Mouse (Mus musculus) gastrocnemius, adult 18-20 months (tissue): ENCODE results near the gene Rtcb. TPM values are rescaled to one million over a fixed set of nuclear protein-coding genes. Genes with fewer than 3 reads are reported as not detected.
A peak's percentile ranks its signal among the peaks of the same experiment; 100 is the strongest.

ENCODE experiments used
- DNase-seq: peaks from one replicate; pipeline ENCODE4 v3.0.0; 2021; ENCODE audit warnings: low spot score
- total RNA-seq, 2 experiments: library from RNA; stranded (reverse); gene quantifications; 2 replicates each; pipeline ENCODE4 v1.2.3; 2021

The Rtcb gene
- total RNA-seq, 2 experiments from 2014 or later = 43.0 to 47.5 TPM

DNA sequence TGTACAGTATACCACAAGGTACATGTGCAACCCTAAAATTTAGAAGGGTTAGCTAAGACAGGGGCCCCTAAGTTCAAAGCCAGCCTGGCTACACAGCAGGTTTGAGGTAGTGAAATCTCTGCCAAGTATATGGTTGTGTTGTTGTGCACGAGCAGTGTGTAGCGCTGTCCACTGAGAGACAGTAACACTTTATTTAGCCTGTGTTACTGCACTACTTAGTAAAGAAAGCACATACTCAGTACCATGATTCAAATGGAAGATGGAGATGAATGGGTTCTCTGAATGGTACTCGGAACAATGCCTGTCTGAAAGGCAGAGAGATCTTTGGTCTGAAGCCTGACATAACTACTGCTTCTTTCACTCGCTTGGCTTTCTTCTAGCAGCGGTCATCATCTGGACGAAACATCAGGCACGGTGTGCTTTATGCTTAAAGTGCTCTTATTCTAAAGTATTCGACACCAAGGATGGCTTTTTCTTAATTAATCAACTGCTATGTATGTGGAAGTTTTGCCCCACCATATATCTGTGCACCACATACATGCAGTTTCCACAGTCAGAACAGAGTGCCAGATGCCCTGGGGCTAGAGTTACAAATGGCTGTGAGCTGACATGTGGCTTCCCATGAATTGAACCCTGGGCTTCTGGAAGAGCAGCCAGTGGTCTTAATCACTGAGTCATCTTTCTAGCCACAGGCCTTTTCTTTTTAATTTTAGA, 9.0 kb downstream of the Rtcb start:
- DNase-seq = no peak

DNA sequence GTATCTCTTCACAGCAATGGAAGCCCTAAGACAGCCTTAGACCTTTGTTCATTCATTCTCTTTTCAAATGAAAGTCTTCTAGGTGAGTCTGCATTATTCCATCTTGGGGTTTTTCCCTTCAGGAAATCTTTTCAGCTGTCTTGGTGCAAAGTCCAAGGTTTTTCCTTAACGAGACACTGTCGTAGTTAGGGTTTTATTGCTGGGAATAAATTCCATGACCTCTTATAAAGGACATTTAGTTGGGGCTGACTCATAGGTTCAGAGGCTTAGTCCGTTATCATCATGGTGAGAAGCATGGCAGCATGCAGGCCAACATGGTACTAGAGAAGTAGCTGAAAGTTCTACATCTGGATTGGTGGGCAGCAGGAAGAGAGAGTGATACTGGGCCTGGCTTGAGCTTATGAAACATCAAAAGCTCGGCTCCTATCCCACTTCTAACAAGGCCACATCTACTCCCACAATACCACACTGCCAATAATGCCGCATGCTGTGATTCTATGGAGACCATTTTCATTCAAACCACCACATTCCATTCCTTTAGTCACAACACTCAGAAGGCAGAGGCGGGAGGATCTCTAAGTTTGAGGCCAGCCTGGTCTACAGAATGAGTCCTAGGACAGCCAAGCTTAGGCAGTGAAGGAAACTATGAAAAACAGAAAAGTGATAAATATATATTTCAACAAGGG, 21.2 kb downstream of the Rtcb start:
- DNase-seq = no peak

DNA sequence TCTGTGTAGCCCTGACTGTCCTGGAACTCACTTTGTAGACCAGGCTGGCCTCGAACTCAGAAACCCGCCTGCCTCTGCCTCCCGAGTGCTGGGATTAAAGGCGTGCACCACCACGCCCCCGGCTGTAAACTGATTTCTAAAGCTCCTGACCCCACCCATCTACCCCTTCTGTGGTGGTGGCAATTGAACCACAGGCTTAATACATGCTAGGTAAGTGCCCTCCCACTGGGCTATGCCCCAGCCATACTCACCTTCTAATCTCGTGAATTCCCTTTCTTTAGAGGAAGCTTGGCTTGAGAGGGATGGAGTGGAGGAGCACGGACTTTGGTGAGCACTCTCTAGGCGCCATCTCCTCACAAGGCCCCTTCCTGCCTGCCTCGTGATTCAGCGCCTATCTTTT, 27.7 kb downstream of the Rtcb start:
- no peak for DNase-seq

DNA sequence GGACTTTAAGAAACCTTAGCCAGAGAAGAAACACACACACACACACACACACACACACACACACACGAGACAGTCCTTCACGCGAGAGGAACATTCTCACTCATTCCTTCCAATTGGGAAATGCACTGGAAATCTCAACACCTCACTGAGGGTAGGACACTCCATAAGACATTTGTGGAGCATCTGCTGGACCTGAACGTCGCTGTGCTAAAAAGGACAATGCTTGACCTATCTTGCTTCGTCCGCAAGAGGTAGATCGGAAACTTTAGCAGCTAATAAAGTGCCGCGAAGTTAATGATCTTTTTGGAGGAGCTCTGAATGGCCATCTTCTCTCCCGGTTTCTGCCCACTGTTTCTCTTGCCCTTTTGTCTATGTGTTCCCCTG, 28.4 kb downstream of the Rtcb start:
- DNase-seq = no peak

DNA sequence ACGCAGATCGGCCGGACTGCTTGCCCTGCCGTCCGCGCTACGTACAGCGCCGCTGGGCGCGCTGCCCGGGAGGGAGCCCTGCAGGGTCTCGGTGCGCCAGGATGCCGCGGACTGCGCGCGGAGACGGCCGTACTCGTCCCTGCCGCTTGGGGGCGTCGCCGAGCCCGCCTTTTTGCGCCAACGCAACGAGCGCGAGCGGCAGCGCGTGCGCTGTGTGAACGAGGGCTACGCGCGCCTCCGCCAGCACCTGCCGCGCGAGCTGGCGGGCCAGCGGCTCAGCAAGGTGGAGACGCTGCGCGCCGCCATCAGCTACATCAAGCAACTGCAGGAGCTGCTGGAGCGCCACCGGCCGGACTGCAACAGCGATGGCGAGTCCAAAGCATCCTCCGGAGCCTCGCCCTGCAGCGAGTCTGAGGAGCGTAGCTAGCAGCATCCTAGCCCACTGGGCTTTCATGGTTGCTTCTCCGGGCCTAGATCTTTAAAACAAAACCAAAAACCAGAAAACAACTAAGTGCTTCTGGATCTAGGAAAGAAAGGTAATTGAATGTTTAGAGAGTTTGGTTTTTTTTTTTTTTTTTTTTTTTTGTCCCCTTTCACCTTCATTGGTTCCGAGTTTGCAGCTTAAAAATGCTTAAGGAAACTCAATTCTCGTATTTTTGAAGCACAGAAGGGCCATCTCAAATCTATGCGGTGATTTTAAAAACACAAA, 29.0 kb downstream of the Rtcb start:
- peak; percentile 9 for DNase-seq

DNA sequence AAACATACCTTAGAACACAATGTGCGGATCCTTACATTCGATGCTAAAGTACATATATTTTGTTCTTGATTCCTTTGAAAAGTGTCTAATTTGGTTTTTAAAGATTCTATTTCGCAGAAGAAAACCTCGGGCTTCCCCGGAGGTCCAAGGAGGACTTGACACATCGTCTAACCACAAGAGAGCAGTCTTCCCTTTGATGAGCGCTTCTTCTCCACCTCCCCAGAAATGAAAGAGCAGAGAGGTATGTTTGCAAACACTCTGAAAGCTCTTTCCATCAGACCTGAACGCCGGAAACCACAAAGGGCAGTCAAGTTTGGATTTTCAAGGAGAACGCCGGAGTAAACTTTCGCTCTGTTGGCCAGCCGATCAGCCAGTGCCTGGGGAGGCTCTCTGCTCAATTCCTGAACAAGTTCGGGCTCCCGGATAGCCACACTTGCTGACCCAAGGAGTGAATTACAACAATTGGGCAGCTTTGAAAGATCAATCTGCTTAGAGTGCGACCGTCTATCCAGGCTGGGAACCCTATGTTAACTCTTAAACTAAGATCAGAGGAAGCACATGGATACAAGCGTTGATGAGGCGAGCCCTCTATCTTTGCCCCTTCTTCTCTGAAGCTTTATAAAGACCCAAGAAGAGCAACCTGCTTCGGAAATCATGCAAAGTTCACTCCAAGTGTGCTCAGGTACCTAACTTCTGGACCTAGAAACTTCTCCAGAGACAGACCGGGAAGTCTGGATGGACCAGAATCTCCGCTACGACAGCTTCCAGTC, 29.8 kb downstream of the Rtcb start, which contains the start of gene Ascl4:
Ascl4 (plus strand) TSS at position 6 of the 770 bp plus-strand sequence.
- DNase-seq = no peak

DNA sequence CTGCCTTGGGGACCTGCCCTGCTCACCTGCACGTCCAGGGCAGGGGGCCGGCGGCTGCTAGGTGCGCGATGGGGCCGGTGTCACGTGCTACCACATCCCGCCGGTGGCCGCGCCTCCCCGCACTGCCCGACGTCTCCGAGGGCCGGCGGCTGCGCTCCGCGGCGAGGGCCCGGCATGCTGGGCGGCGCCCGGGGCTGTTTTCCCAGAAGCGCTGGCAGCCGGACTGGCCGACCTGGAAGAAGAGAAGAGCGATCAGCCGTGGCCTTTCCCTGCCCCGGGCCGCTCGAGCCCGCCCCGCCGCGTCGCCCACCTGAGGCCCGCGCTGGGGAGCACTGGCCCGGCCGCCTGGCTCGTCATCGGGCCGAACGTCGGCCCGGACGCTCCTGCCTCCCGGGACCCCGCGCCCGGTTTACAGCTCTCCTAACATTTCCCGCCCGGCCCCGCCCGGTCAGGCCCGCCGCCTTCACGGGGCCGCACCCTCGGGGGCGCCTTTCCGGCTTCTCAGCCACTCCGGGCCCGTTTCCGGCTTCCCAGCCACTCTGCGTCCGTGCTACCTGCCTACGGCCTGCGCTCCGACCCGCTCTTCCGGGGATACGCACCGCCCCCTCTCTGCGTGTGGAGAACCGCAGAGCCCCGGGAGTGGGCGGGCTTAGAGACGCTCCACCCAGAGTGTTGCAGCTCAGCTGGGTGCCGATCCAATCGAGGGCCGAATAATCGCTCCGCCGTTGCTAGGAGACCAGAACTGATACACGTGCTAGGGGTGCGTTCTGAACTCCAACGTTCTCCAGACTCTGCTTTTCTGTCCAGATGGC, 40.9 kb downstream of the Rtcb start, which contains the start of gene Prdm4:
Prdm4 (minus strand) TSS at position 645 of the 812 bp plus-strand sequence.
- peak; percentile 97 for DNase-seq

Other genes with a start within 250 kb of the Rtcb start
- gene Pwp1, start 128.3 kb downstream of the Rtcb start, total RNA-seq = 10 to 100 TPM; 17.1 to 17.5 TPM
- 10 to 100 TPM; 13.4 to 17.1 TPM for gene Prdm4, start 40.7 kb downstream of the Rtcb start, total RNA-seq
- gene Ascl4, start 30.1 kb downstream of the Rtcb start, total RNA-seq = not detected
- gene Bpifc, start 54.1 kb upstream of the Rtcb start, total RNA-seq = not detected
- 10 to 100 TPM; 11.3 to 12.7 TPM for gene Fbxo7, start 64.1 kb upstream of the Rtcb start, total RNA-seq